Mouse (Mus musculus) forebrain, postnatal 0 days (tissue): ENCODE data around the gene Mydgf. TPM values are rescaled to one million over a fixed set of nuclear protein-coding genes. Genes with fewer than 3 reads are reported as not detected.

Experiments
- ATAC-seq: fragments of 200-750 bp; cut with Nextera tagmentation; 2 replicates; pipeline ENCODE4 v1.8.0; 2017; ENCODE audit warnings: mild to moderate bottlenecking, moderate library complexity
- DNase-seq: peaks from one replicate; pipeline ENCODE4 v3.0.0-alpha.2; 2015
- H3K27ac ChIP-seq: fragments of 300-500 bp; sonication (generic); 2 replicates; pipeline ENCODE4 v1.5.1; 2014; ENCODE audit warnings: low read depth, mild to moderate bottlenecking, antibody characterized with exemption, low read length, moderate library complexity, mixed read lengths
- H3K27me3 ChIP-seq: fragments of 300-500 bp; sonication (generic); 2 replicates; pipeline ENCODE4 v1.6.1; 2014; ENCODE audit warnings: mild to moderate bottlenecking, low read length, mixed read lengths; ENCODE audit not compliant: insufficient read depth
- H3K36me3 ChIP-seq: fragments of 300-500 bp; sonication (generic); 2 replicates; pipeline ENCODE4 v1.6.1; 2014; ENCODE audit warnings: mild to moderate bottlenecking, moderate library complexity; ENCODE audit not compliant: insufficient read depth
- H3K4me1 ChIP-seq: fragments of 300-500 bp; sonication (generic); 2 replicates; pipeline ENCODE4 v1.6.1; 2014; ENCODE audit warnings: antibody characterized with exemption; ENCODE audit not compliant: insufficient read depth
- H3K4me2 ChIP-seq: fragments of 300-500 bp; sonication (generic); 2 replicates; pipeline ENCODE4 v1.6.1; 2014; ENCODE audit warnings: low read depth, mild to moderate bottlenecking, moderate library complexity
- H3K4me3 ChIP-seq: fragments of 300-500 bp; sonication (generic); 2 replicates; pipeline ENCODE4 v1.5.1; 2014; ENCODE audit warnings: low read depth, low read length, mixed read lengths
- H3K9ac ChIP-seq: fragments of 300-500 bp; sonication (generic); 2 replicates; pipeline ENCODE4 v1.6.1; 2014; ENCODE audit warnings: mild to moderate bottlenecking
- H3K9me3 ChIP-seq: fragments of 300-500 bp; sonication (generic); 2 replicates; pipeline ENCODE4 v1.6.1; 2016; ENCODE audit warnings: low read length
- CTCF ChIP-seq: sonication (generic); IDR thresholded peaks from 2 replicates; pipeline ENCODE4 v1.5.1; 2016; ENCODE audit warnings: antibody characterized with exemption, control low read depth, low read depth
- WGBS: fragments of 180-500 bp; shearing (Covaris S2); extraction: QIAGEN DNeasy Blood & Tissue Kit; methylation state at CpG from one replicate; pipeline ENCODE4 v1.1.7; 2014; 5-methylcytosine and 5-hydroxymethylcytosine counted together
- polyA plus RNA-seq: library from polyadenylated mRNA; unstranded; fragments of >200 nt; fragmentation: Nextera tagmentation; extraction: Ambion mirVana; gene quantifications from 2 replicates; pipeline ENCODE4 v1.2.1, GENCODE M21; 2015
- total RNA-seq: library from RNA; depleted of rRNA; stranded (reverse); fragments of >200 nt; gene quantifications from 2 replicates; pipeline ENCODE4 v1.2.3, GENCODE M21; 2014

Gene Mydgf
- total and polyA plus RNA-seq, 2 experiments from 2014 or later = 52.3 to 75.0 TPM

DNA sequence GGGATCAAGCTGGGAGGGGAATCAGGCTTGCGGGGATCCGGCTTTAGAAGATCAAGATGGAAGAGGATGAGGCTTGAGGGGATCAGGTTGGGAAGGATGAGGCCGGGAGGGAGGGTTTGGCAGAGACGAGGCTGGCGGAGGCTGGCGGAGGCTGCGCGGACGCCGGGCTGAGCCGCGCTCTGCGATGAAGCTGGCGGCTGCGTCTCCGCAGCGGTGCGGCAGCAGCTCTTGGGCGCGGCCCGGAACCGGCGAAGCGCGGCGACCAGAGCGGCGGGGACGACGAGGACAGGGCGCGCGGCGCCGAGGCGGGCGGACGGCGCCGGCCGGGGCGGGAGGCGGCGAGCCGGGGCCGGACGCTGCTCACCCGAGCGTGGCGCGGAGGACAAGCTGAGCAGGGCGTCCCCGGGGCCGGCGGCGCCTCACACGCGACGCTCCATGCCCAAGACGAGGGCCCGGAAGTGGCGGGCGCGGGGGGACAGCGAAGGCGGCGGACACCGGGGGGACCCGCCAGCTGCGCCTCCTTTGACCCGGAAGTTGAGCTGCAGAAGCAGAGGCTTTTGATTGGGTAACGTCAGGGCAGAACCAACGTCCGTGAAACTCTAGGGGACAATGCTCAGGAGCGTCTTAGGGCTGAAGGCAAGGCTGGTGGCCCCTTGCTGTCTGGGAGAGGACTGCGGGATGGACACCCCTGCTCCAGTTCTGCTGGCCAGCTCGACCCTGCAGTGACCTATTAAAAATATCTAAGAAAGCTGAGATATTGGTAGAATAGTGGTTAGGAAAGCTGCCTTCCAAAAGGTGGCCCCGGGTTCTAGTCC lies 34.9 kb upstream of the Mydgf start, which contains the start of gene Dpp9:
TSS of gene Dpp9 (minus strand) at position 529 of the 815 bp plus-strand sequence.
- ATAC-seq = peak; percentile 99
- DNase-seq = peak; percentile 94
- Histone ChIP-seq H3K27me3 (no peaks in the 10 kb centered on the region), H3K9me3 (no peaks in the 10 kb centered on the region), H3K4me1 (peaks cover 15% of the 10 kb centered on the region), H3K36me3 (no peaks in the 10 kb centered on the region), H3K4me3 (peak within 1 kb of the TSS; percentile 72), H3K9ac (peak within 1 kb of the TSS; percentile 79), H3K27ac (peak within 1 kb of the TSS; percentile 91), H3K4me2 (peak within 1 kb of the TSS; percentile 91)
- WGBS = 1% methylated on average over 71 of the region's 78 CpGs
- TF ChIP-seq CTCF = peak; percentile 49

DNA sequence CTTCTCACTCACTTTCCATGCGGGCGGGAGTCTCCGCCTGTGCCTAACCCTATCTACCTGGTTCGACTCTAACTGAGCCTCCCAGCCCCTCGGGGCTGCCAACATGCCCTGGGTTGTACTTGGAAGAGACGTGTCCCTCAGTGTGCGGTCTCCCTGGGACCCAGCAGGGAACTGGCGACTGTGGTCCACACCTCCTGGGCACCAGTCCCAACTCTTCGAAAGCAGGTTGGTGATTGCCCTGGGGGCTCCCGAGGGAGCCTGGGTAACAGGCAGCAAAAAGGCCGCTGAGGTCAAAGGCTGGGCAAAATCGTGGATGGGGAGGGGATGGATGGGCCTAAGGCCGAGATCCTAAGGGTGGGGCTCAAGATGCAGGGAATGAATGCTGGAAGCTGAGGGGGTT lies 34.0 kb upstream of the Mydgf start:
- DNase-seq = no peak
- 66% methylated on average over 13 of the region's 13 CpGs for WGBS

GRCm38 (mm10) chr17:56214229-56214628 lies 30.5 kb upstream of the Mydgf start:
- Histone ChIP-seq H3K27me3 (no peaks in the 10 kb centered on the region), H3K9ac (no peak overlapping the region), H3K4me1 (peaks cover 15% of the 10 kb centered on the region), H3K36me3 (peaks cover 31% of the 10 kb centered on the region), H3K4me3 (no peak overlapping the region), H3K9me3 (no peaks in the 10 kb centered on the region), H3K4me2 (no peak overlapping the region), H3K27ac (no peak overlapping the region)
- DNase-seq (no peak), ATAC-seq (no peak)
- TF ChIP-seq CTCF = no peak
- 58% methylated on average over 1 of the region's 1 CpGs for WGBS

More for the DNA sequence above, 34.0 kb upstream of the Mydgf start:
- TF ChIP-seq CTCF = no peak
- peak overlapping the region; percentile 72 for H3K4me3 ChIP-seq
- H3K9me3 ChIP-seq = no peaks in the 10 kb centered on the region
- H3K4me2 ChIP-seq = peak overlapping the region; percentile 91
- H3K9ac ChIP-seq = peak overlapping the region; percentile 79
- peaks cover 15% of the 10 kb centered on the region for H3K4me1 ChIP-seq
- H3K36me3 ChIP-seq = no peaks in the 10 kb centered on the region
- no peak for ATAC-seq
- no peak overlapping the region for H3K27ac ChIP-seq
- no peaks in the 10 kb centered on the region for H3K27me3 ChIP-seq

DNA sequence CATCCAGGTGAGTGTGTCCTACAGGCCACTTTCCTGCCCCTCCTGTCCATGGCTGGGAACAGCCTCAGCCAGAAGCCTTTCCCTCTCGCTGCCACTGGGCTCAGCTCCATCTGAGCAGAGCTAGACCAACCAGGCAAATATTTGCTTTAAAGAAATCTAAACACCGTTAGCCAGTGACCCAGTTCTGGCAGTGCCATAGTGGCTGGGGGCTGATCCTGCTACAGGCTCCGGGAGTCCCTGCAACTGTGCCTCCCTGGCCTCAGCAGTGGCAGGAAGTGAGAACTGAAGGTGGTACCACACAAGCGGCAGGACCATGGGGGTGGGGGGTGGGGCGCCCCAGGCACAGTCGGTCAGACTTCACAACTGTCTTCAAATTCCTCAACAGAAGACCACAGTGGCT lies 29.0 kb upstream of the Mydgf start:
- H3K4me1 ChIP-seq = peaks cover 11% of the 10 kb centered on the region
- 68% methylated on average over 6 of the region's 6 CpGs for WGBS
- H3K9ac ChIP-seq = no peak overlapping the region
- no peaks in the 10 kb centered on the region for H3K27me3 ChIP-seq
- no peak for DNase-seq
- peaks cover 45% of the 10 kb centered on the region for H3K36me3 ChIP-seq
- TF ChIP-seq CTCF = no peak
- H3K27ac ChIP-seq = no peak overlapping the region
- no peak overlapping the region for H3K4me3 ChIP-seq
- no peaks in the 10 kb centered on the region for H3K9me3 ChIP-seq
- H3K4me2 ChIP-seq = no peak overlapping the region
- no peak for ATAC-seq

DNA sequence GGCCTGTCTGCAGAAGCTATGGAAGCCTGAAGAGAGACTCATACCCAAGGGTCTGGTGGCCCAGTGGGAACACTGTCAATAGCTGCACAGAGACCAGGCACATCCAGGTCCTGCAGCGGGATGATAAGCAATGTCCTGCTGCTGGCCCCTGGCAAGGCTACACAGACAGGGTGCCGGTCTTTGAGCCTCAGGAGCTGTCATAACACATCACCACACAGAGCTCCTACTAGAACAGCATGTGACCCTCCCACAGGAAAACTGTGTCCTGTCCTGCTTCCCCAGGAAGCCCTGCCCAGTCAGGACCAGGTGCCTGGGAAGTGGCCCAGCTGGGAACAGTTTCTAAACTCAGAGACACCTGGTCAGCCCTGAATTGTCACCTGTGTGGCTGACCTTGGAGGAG lies 27.4 kb upstream of the Mydgf start:
- peaks cover 61% of the 10 kb centered on the region for H3K36me3 ChIP-seq
- H3K4me1 ChIP-seq = no peaks in the 10 kb centered on the region
- H3K27me3 ChIP-seq = no peaks in the 10 kb centered on the region
- no peak overlapping the region for H3K27ac ChIP-seq
- DNase-seq (no peak), ATAC-seq (no peak)
- H3K4me3 ChIP-seq = no peak overlapping the region
- H3K9me3 ChIP-seq = no peaks in the 10 kb centered on the region
- no peak overlapping the region for H3K4me2 ChIP-seq
- TF ChIP-seq CTCF = no peak
- 85% methylated on average over 2 of the region's 2 CpGs for WGBS
- no peak overlapping the region for H3K9ac ChIP-seq

DNA sequence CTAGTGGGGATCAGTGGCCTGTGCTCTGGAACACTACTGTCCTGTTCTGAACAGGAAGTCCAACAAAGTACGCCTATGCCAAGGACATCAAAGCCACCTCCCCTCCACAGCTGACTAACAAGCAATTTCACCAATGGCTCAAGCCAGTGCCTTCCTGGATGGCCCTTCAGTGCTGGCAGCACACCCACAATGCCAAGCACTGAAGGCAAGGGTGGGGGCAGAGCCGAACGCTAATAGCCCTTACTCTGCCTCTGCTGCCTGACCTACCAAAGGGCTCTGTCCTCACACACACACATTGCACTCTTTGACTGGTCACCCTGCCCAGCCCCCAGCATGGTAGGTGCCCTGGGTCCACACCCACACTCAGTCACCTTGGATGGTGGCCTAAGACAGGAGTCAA lies 25.1 kb upstream of the Mydgf start:
- Histone ChIP-seq H3K27ac (no peak overlapping the region), H3K4me2 (no peak overlapping the region), H3K36me3 (peaks cover 83% of the 10 kb centered on the region), H3K4me3 (no peak overlapping the region), H3K9me3 (no peaks in the 10 kb centered on the region), H3K4me1 (no peaks in the 10 kb centered on the region), H3K27me3 (no peaks in the 10 kb centered on the region), H3K9ac (no peak overlapping the region)
- TF ChIP-seq CTCF = no peak
- DNase-seq (no peak), ATAC-seq (no peak)
- 85% methylated on average over 3 of the region's 3 CpGs for WGBS

DNA sequence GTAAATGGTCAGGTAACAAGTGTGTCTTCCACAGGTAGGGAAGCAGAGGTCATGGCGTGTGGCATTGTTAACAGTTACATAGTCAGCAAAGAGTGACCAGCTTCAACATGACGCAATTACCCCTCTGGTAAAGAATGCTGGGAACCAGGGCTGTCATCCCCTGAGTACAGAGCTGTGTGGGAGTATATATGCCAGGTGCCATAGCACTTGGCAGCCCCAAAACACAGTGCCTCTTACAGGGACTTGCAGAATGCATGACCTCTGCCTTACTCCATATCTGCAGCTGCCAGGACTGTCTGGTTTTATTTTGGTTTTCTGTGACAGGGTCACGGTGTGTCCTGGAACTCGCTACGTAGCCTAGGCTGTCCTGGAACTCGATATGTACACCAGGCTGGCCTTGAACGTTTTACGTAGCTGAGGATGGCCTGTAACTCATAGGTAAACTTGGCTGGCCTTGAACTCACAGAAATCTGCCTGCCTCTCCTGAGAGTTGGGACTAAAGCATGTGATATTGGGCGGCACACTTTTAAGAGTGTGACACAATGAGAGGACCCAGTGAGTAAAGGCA lies 24.3 kb upstream of the Mydgf start:
- Histone ChIP-seq H3K4me1 (no peaks in the 10 kb centered on the region), H3K27me3 (no peaks in the 10 kb centered on the region), H3K4me3 (no peak overlapping the region), H3K9ac (no peak overlapping the region), H3K4me2 (no peak overlapping the region), H3K27ac (no peak overlapping the region), H3K36me3 (peaks cover 91% of the 10 kb centered on the region), H3K9me3 (no peaks in the 10 kb centered on the region)
- DNase-seq (no peak), ATAC-seq (no peak)
- 95% methylated on average over 9 of the region's 9 CpGs for WGBS
- TF ChIP-seq CTCF = no peak
